Mouse (Mus musculus) bone marrow macrophage, adult 2 months (primary cell): Measurements from ENCODE around the gene Baiap2l1.

ENCODE experiments used
- CTCF ChIP-seq: IDR thresholded peaks from 2 replicates; pipeline ENCODE4 v1.5.1; 2012; ENCODE audit warnings: low read depth, mild to moderate bottlenecking, low read length, moderate library complexity
- POLR2A ChIP-seq: IDR thresholded peaks from 2 replicates; pipeline ENCODE4 v1.6.1; 2012; ENCODE audit warnings: mild to moderate bottlenecking, low read depth, low read length, borderline replicate concordance

DNA sequence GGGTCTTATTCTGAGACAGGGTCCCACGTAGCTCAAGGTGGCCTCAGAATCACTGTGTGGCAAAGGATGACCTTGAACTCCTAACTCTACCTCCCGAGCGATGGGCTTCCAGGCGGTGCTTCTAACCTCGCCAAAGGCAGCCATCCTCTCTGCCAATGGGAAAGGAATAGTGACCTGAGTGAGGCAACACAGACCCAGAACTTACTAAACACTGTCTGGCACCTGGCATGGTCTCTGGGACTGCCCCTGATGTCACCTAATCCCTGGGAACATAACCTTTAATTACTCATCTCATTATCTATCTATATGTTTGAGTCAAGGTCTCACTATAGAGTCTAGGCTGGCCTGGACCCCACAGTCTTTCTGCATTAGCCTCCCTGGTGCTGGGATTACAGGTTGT is 138.0 kb downstream of the Baiap2l1 start:
- no peak for TF ChIP-seq POLR2A
- TF ChIP-seq CTCF = no peak
